Mouse (Mus musculus) spleen, adult 2 months (tissue): ENCODE measurements at regions not wholly inside any gene's neighbourhood (a gene's known extent, or its start where the extent isn't known, plus 50 kb on each side); places are given as distances from the start of the nearest gene placed in this dataset.

Source experiments
- CTCF ChIP-seq: fragments of 200-500 bp; IDR thresholded peaks from 2 replicates; pipeline ENCODE4 v1.5.1; 2011; ENCODE audit warnings: mild to moderate bottlenecking, inconsistent platforms; ENCODE audit not compliant: insufficient read depth, insufficient read length, insufficient replicate concordance; ENCODE audit errors: extremely low read depth
- POLR2A ChIP-seq: fragments of 200-500 bp; IDR thresholded peaks from 2 replicates; pipeline ENCODE4 v1.6.1; 2011; ENCODE audit warnings: low read depth, low read length, inconsistent platforms

DNA sequence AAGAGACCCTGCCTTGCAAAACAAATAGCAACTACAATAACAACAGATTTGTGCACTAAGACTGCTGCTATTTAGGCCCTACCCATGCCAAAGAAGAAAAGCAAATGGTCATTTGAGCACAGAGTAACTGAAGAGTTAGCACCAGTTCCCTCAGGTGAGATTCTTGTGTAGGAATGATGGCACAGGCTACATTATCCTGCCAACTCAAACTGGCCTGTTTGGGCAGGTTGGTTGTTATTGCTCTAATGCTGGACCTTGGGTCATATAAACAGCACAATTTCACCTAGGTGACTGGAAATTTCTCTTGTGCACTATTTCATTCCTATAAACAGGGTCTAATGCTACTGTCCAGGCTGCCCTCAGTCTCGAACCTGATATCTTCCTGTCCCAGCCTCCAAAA is 79.7 kb upstream of the Trim24 start:
- no peak for TF ChIP-seq POLR2A
- TF ChIP-seq CTCF: no peak
